Mouse (Mus musculus) CH12.LX (cell line): ENCODE data around the gene Itga4.

Experiments
- CTCF ChIP-seq, 2 experiments: IDR thresholded peaks in 1 of 2; conservative IDR thresholded peaks in 1 of 2; 2 replicates each; pipeline ENCODE4 v1.5.1; 2011 to 2012; ENCODE audit warnings: low read depth in 2 of 2, low read length in 2 of 2, improper control_type of control experiment in 1 of 2, inconsistent platforms in 1 of 2, mild to moderate bottlenecking in 1 of 2, moderate library complexity in 1 of 2
- POLR2A ChIP-seq: IDR thresholded peaks from 2 replicates; pipeline ENCODE4 v1.6.1; 2011; ENCODE audit warnings: low read depth, mild to moderate bottlenecking, improper control_type of control experiment, low read length
- USF1 ChIP-seq: IDR thresholded peaks from 2 replicates; pipeline ENCODE4 v1.6.1; 2014; ENCODE audit warnings: low read depth, mild to moderate bottlenecking, inconsistent platforms, low read length, improper control_type of control experiment

GRCm38 (mm10) chr2:79214982-79215381 lies 40.2 kb upstream of the Itga4 start:
- TF ChIP-seq POLR2A (no peak), CTCF (conservative IDR thresholded peaks at IDR 0.05 in 1 of 2, IDR thresholded peaks at IDR 0.05 in 1 of 2; ENCODE audit: low read depth in 2 of 2, low read length in 2 of 2) (no peak), USF1 (no peak)
